Mouse (Mus musculus) layer of hippocampus, adult 8-10 months (tissue): ENCODE measurements at regions not wholly inside any gene's neighbourhood (a gene's known extent, or its start where the extent isn't known, plus 50 kb on each side); places are given as distances from the start of the nearest gene placed in this dataset.
A peak's percentile ranks its signal among the peaks of the same experiment; 100 is the strongest.

Experiments
- DNase-seq, 2 experiments: peaks; one replicate each; pipeline ENCODE4 v3.0.0; 2022; ENCODE audit warnings: low spot score in 2 of 2

GRCm38 (mm10) chr13:105503657-105504056 is 60.2 kb downstream of the Htr1a start:
- no peak for DNase-seq

GRCm38 (mm10) chr13:105537981-105538680 is 94.7 kb downstream of the Htr1a start:
- no peak for DNase-seq

GRCm38 (mm10) chr13:105573248-105573647 is 129.8 kb downstream of the Htr1a start:
- DNase-seq = no peak

GRCm38 (mm10) chr13:105606450-105606849 is 163.0 kb downstream of the Htr1a start:
- no peak for DNase-seq

GRCm38 (mm10) chr13:105619308-105619707 is 175.9 kb downstream of the Htr1a start:
- DNase-seq = no peak

- DNase-seq = no peak
Observed at GRCm38 (mm10) chr13:105620867-105621266, 177.4 kb downstream of the Htr1a start.

- DNase-seq = no peak
Observed at GRCm38 (mm10) chr13:105628618-105629017, 185.2 kb downstream of the Htr1a start.

- DNase-seq = peak in 1 of 2 experiments; percentile 8
Observed at GRCm38 (mm10) chr13:105648617-105649016, 205.2 kb downstream of the Htr1a start.
